Mouse (Mus musculus): Measurements from ENCODE around the gene Akap13.
"Not testable (repeated sequence)": the region's sequence is repeated elsewhere in the genome, so short reads cannot be mapped to it uniquely, and the experiment has no call there.

Akap13 gene

DNA sequence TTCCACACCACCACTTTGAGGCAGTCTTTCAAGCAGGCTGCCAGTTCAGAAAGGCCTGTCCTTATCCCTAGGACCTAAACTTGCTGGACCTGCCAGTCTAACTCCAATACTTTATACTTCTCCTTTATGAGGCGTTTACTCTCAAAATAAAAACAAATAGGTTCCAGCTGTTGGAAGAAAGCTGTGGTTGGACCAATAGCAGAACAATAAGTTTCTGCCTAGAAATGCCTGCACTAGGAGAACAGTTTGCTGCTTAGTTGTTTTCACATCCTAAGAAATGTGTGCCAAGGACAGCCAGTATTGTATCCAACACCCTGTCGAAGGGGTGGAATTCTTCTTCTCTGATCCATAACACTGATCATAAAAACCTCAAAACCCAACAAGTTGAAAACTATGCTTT is 276.6 kb downstream of the Akap13 start:
- no peak for DNase-seq

DNA sequence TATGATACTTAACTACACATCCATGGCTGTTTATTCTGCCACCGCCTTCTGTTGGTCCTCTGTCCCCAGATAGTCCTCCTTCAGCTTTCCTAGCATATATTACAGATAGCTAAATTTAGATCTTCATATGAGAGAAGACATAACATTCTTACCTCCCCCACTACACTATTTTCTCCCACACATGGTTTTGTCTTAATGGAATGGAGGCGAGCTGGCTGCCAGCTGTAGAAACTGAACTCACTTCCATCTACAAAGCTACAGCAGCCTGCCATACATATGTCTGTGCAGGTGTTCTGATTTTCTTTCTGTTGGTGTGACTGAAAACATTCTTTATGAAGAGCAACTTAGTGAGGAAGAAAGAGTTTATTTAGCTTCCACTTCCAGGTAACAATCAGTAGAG is 277.8 kb downstream of the Akap13 start:
- no peak for DNase-seq

GRCm38 (mm10) chr7:75739075-75739725 is 283.9 kb downstream of the Akap13 start:
- peak; percentile 49 to 63 for DNase-seq

- DNase-seq, result no peak
Observed at GRCm38 (mm10) chr7:75744528-75744927, 289.2 kb downstream of the Akap13 start.

DNA sequence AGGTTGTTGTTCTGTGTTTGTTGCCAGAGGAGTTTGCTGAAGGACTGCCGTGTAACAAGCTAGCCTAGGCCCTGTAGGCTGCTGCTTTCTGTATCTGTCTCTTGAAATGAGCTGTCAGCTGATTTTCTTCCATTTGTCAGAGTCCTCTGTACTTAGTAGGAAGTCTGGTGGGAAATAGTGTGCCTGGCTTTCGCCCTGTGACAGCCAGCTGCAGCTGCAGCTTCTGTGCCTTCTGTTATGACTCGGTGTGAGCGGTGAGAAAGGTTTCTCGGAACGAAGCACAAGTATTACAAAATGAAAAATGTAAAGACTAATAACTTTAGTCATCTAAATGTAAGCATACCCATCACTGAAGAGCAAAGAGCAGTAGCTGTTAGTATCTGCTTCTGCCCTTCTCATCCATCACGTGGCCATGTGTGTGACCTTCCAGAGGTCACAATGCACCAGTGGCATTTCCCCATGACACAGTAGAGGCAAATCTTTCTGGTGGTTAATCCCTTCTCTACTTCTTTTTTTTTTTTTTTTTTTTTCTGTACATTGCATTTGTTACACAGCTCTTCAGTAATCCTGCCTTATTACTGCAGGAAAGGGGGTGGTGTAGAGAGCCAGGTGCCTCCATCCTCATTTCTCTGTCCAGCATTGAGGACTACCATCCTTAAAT is 289.8 kb downstream of the Akap13 start:
- no peak for DNase-seq

GRCm38 (mm10) chr7:75745969-75746368 is 290.6 kb downstream of the Akap13 start:
- not testable (repeated sequence) for DNase-seq

DNA sequence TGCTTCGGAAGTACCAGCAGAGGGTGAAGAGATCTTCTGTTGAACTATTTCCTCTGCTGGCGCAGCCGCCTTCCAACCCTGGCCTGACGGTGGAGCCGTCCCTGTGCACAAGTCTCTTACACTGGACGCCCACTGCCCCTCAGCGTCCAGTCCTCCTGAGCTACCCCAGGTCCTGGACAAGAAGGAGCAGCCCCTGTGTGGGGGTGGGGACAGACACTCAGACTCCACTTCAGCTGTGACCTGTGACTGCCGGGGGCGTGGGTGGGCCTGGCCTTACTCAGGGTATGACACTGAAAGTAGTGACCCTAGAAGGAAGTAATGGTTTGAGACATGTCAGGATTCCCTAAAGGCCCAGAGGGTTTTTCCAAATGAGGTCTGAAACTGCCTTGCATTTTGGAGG is 295.2 kb downstream of the Akap13 start:
- no peak for DNase-seq

DNA sequence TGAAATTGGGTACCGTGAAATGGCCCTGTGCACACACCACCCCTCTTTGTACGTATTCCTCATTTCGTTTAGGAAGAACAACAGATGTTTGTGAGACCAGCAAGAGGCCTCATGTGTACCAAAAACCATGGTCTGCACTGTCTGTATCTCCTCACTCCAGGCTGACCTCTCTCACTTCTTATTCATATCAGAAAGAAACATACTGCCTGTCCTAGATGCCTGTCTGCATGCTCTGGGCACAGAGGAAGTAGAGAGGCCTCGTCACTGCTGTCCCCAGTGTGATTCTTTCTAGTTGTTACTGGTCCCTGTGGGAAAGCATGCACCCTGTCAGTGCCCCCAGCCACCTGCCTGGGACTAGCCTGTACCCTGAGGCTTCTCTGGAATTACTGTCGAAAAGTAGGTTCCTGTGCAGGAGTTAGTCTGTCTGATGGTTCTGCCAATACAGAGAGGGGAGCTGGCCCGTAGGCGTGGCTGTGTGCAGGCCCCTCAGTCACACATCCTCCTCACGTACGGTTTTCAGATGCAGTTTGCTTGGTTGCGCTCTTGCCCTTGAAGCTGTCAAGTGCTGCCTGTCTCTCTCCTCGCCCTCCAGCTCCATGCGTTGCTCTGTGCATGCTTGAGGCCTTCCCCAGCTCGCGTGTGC is 295.9 kb downstream of the Akap13 start:
- DNase-seq, result peak in 1 of 2 experiments; percentile 18

GRCm38 (mm10) chr7:75752442-75753191 is 297.3 kb downstream of the Akap13 start:
- DNase-seq, result peak; percentile 45 to 64

- DNase-seq, result peak in 1 of 2 experiments; percentile 20
Observed at GRCm38 (mm10) chr7:75753192-75753783, 298.0 kb downstream of the Akap13 start.

DNA sequence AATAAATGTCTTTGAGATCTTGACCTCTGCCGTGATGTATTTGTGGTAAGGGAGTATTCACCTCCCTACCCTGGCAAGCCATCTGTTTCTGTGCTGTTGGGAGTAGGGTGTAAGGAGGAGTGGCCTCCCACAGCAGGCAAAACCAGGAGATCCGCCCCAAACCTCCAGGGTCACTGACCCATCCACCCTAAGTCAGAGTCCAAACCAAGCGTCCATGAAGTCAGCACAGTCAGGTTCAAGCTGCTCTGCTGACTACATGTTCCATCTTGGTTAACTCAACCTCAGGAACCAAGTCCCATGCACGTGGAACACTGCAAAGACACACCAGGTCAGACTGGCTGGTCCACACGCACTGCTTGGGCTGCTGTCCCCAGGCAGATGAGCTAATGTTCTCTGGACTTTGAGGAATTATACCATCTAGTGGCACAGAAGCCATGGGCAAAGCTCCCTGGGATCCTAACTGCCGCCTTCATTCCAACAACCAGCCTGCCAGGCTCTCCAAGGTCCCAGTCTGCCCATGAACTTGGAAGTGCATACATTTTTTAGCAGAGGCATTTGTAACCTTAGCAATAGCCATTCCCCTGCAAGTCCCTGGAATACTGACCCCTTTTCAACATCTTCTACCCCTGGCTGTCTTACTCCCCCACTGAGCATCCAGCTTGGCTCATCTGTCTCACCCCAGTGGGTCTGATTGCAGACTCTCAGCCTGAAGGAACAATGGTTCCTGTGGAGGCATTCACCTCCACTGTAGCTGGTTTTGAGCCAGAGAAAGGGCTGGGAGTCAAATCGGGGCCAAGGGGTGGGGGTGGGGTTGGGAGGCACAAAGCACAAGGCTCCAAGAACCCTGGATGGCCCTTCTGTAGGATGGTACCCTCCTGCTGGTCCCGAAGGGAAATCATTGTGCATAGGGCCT is 299.5 kb downstream of the Akap13 start:
- peak in 1 of 2 experiments; percentile 16 for DNase-seq

DNA sequence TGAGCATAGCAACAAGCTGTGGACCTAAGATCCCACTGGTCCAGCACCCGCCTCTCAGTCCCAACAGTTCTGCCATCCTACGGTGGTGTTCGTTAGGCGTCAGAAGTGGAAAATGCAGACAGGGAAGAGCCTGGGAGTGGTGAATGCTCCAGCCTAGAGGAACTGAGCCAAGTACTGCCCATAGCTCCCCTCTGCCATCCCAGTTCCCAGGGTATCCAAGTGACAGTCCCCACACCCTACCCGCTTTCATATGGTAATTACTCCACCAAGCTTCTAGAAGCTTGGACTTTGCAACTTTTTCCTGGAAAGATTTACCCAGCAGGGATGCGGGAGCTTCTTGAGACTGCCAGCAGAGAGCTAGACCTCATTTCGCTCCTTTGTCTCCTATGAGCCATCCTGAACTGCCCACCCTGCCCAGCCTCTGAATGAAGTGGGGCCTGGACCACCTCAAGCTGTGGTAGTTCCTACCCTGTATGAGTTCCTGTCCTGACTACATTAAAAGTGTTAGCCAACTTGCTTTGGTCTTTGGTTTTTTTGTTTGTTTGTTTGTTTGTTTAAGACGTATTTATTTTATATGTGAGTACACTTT is 300.6 kb downstream of the Akap13 start:
- DNase-seq, result peak in 1 of 2 experiments; percentile 13

DNA sequence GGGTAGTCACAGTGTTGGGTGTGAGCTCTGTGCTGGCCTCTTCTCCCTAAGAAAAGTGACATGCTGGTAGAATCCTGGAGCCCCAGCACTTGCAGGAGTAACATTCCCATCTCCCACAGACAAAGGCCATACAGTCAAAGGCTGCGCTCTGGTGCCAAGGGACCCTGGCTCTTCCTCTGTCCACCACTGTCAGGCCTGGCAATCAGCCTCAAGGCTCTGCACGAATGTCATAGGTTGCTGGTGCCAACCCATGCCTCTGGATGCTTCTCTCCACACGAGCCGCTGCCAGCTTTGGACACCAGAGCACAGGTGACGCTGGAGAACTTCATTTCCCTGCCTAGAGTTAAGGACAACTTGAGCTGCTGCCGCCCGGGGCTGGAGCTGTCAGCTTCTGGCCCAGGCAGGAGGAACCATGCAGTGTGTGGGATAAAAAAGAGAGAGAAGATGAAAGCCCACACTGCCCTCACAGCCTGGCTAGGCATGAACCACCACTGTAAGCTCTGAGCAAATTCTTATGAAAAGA is 304.7 kb downstream of the Akap13 start:
- no peak for DNase-seq

- not testable (repeated sequence) for DNase-seq
Observed at GRCm38 (mm10) chr7:75760661-75761319, 305.5 kb downstream of the Akap13 start.

DNA sequence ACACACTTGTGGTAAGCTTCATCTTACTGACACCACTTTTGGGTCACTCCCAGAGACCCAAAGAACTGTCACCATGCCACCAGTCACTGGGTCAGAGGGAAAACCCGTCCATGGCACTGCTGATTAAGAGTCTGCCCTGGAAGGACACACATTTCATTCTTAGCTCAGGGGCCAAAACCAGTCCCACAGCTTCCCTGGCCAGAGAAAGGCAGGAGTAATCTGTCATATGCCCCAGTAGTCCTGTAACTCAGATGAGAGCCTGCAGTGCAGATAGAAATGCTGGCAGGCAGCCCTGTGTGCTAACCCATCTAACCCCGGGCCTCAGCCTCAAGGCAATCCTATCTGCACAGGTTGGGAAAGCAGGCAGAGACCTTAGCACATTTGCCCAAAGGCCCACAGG is 306.9 kb downstream of the Akap13 start:
- DNase-seq, result not testable (repeated sequence)

- DNase-seq, result not testable (repeated sequence)
Observed at GRCm38 (mm10) chr7:75767080-75767769, 311.9 kb downstream of the Akap13 start.

- DNase-seq, result no peak
Observed at GRCm38 (mm10) chr7:75768169-75768568, 312.8 kb downstream of the Akap13 start.

DNA sequence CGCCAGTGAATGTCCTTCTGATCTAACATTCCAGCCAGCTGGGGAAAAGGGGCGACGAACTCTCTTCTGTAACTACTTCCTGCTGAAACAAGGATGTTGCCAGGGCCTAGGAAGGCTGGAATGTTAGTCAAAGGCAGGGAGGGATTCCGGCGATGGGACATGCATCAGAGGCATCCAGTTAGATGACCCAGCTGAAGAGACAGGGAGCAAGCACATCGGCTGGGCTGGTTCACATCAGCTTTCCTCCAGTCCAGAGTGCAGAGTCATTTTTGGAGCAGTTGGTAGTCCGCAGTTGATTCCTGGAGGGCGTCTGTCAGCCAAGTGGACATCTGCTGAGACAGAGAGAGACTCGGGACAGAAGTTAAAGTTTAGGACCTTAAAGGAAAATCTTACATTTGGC is 314.6 kb downstream of the Akap13 start:
- no peak for DNase-seq

GRCm38 (mm10) chr7:75774095-75775078 is 319.1 kb downstream of the Akap13 start:
- peak in 1 of 2 experiments; percentile 33 for DNase-seq

Measured in lung, postnatal 4 days (tissue).